In genomic region chr17:71224521-71224920, GRCm38 (mm10) we compare ENCODE assay signal across 11 mouse cellular contexts. TPM values are rescaled to one million over a fixed set of nuclear protein-coding genes. Genes with fewer than 3 reads are reported as not detected.
DNase-seq lines count a peak whose midpoint lies in the region; ATAC-seq and TF ChIP-seq lines count a peak whose summit lies in the region.
"Had no signal": no experiment of that assay in that cellular context is flagged by ENCODE, and none has a peak within 500 bp of the region (broad histone marks: within the 10 kb centered on the region; RNA-seq: fewer than 3 reads in every experiment).

No protein-coding gene starts in this region.

- H3K9me3 ChIP-seq in heart, postnatal 0 days (replicated peaks; ENCODE audit: control insufficient read depth, low read length): no peaks in the 10 kb centered on the region

- ATAC-seq in heart, postnatal 0 days (ENCODE audit: insufficient read depth, low read depth): 0 out of 2 replicates have a peak, but pooled peaks have one; percentile 18
- ATAC-seq in megakaryocyte, adult 5-6 weeks (ENCODE audit: poor library complexity, severe bottlenecking): peak; percentile 46
- ATAC-seq: intestine, embryonic 16.5 days had no signal

- no peak for DNase-seq in heart, postnatal 0 days (ENCODE audit: low spot score)
- no peak for DNase-seq in heart, postnatal 4 days
- peak; percentile 34 for DNase-seq in CD4-positive helper T cell, adult 2 months (ENCODE audit: low read depth, low spot score)
- DNase-seq in adrenal gland, postnatal 36 days: peak; percentile 60 to 71
- no peak for DNase-seq in layer of hippocampus, postnatal 25 days (ENCODE audit: extremely low spot score in 1 of 2, low spot score in 1 of 2)
- DNase-seq in cerebellum, postnatal 4 days (ENCODE audit: low spot score in 2 of 2): no peak
- no peak for DNase-seq in layer of hippocampus, adult 9-11 months
- DNase-seq: cerebellum, adult 11-12 months; lung, adult 2 months had no signal

- no peak overlapping the region for H3K4me3 ChIP-seq in heart, postnatal 0 days (ENCODE audit: low read depth, low read length)

- TF ChIP-seq CTCF in heart, postnatal 0 days (IDR thresholded peaks at IDR 0.05; ENCODE audit: low read depth): no peak

- H3K27me3 ChIP-seq in heart, postnatal 0 days (ENCODE audit: control insufficient read depth, insufficient read depth, low read length): no peaks in the 10 kb centered on the region

- peak overlapping the region; percentile 38; the same call in 1 of the 2 replicates for H3K27ac ChIP-seq in heart, postnatal 0 days (ENCODE audit: low read depth)

- TF ChIP-seq EP300 in heart, postnatal 0 days (IDR thresholded peaks at IDR 0.05; ENCODE audit: low read depth): no peak

- peaks cover 17% of the 10 kb centered on the region; the same call in 1 of the 2 replicates for H3K4me1 ChIP-seq in heart, postnatal 0 days (ENCODE audit: control insufficient read depth, insufficient read depth)

- 27% methylated on average over 2 of the region's 2 CpGs for WGBS in heart, postnatal 0 days

- H3K9ac ChIP-seq in heart, postnatal 0 days (replicated peaks; ENCODE audit: low read depth, low read length): no peak overlapping the region

- no peak overlapping the region for H3K4me2 ChIP-seq in heart, postnatal 0 days (ENCODE audit: low read depth, low read length)

- no peaks in the 10 kb centered on the region for H3K36me3 ChIP-seq in heart, postnatal 0 days (replicated peaks; ENCODE audit: control insufficient read depth, insufficient read depth, low read length)

RNA-seq across cellular contexts. Expression of gene Lpin2, which starts 42.2 kb away (rescaled TPM):
- 7.7 and 22.2 TPM in 2 replicates for total RNA-seq in heart, postnatal 0 days (2014; rRNA removed; ENCODE audit: low replicate concordance)
- polyA plus RNA-seq in heart, postnatal 0 days (2015; fragmentation: Nextera tagmentation; extraction: Ambion mirVana): 7.2 and 8.5 TPM in 2 replicates
- total RNA-seq in heart, postnatal 4 days (2021): 10 to 100 TPM; 16.3 to 19.5 TPM
- total RNA-seq in adrenal gland, postnatal 36 days (2021): 10 to 100 TPM; 38.1 to 39.7 TPM
- total RNA-seq in megakaryocyte, adult 5-6 weeks (2015): 21.7 and 25.3 TPM in 2 replicates
- total RNA-seq in megakaryocyte, adult 5-6 weeks (2017): 31.4 and 38.1 TPM in 2 replicates
- total RNA-seq in layer of hippocampus, postnatal 25 days (2021): 10 to 100 TPM; 91.1 to 96.8 TPM

Comparison
In these comparisons a context has a peak if more than half of its experiments do, and no peak if none do; other contexts are left out.
1. DNase-seq: peak in CD4-positive helper T cell, adult 2 months (single experiment) and adrenal gland, postnatal 36 days (2 of 2); none in heart, postnatal 0 days (single experiment), heart, postnatal 4 days (single experiment), layer of hippocampus, postnatal 25 days (0 of 2), cerebellum, postnatal 4 days (0 of 2) and layer of hippocampus, adult 9-11 months (single experiment).